Mouse (Mus musculus) naive thymus-derived CD4-positive, alpha-beta T cell, adult 2 months (primary cell): ENCODE results near the gene Vps11.
A peak's percentile ranks its signal among the peaks of the same experiment; 100 is the strongest.
"Not testable (repeated sequence)": the region's sequence is repeated elsewhere in the genome, so short reads cannot be mapped to it uniquely, and the experiment has no call there.

Experiments used
- DNase-seq: peaks from one replicate; pipeline ENCODE4 v3.0.0-alpha.2; 2011; ENCODE audit warnings: low read depth

The Vps11 gene

GRCm38 (mm10) chr9:44376141-44376540 lies 14.7 kb upstream of the Vps11 start:
- DNase-seq = no peak

GRCm38 (mm10) chr9:44373386-44373785 lies 11.9 kb upstream of the Vps11 start:
- no peak for DNase-seq

GRCm38 (mm10) chr9:44364480-44364879 lies 3.0 kb upstream of the Vps11 start:
- peak; percentile 65 for DNase-seq

- DNase-seq = not testable (repeated sequence)
These were observed 461 bp upstream of the Vps11 start for GRCm38 (mm10) chr9:44361931-44362330.

GRCm38 (mm10) chr9:44357207-44357606 lies 4.3 kb downstream of the Vps11 start:
- peak; percentile 70 for DNase-seq

DNA sequence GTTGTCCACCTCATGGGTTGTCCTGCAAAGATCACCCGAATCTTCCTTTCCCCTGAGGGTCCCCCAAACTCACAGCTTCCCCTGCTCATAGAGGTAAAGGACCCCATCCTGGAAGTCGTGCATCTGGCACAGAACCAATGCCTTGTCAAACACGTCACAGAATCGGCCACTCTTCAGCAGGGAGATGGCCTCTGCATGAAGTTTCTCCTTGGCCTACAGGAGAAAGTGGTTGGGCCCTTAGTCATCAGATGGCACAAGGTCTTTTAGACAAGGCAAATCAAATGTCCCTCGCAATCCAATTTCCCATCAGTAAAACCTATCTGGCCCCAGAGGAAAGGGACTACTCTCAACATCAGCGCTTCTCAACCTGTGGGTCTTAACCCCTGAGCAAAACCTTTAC lies 8.3 kb downstream of the Vps11 start:
- DNase-seq = no peak

DNA sequence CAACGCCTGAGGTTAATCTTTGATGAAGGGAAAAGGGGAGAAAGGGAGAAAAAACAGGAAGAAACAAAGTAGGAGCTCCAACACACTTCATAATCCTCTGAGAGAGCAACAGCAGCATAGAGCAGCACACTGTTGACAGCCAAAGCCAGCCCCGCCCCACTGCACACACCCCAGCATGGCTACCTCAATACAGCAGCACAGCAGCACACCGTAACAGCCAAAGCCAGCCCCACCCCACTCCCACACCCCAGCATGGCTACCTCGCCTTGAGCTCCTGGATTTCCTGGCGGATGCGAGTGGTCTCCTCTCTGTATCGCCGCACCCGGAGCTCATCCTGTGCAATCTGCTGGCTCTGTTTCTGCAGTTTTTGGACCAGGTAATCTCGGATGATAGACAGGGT lies 9.1 kb downstream of the Vps11 start:
- no peak for DNase-seq

DNA sequence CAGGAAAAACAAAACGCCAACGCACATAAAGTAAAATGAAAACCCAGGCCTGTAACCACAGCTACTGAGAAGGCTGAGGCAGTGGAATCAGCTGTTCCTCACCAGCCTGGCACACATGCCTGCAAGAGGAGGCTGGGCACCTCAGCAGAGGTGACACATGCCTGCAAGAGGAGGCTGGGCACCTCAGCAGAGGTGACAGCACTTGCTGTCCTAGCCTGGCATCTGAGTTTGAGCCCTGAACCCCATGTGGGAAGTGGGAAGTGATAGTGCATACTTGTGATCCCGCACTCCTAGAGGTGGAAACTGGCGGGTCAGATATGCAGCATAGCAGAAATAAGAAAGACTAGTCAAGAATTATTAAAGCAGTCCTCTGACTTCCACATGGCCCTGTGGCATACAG lies 10.1 kb downstream of the Vps11 start:
- DNase-seq = no peak

- DNase-seq = no peak
These were observed 12.9 kb downstream of the Vps11 start for GRCm38 (mm10) chr9:44348546-44348945.

GRCm38 (mm10) chr9:44347621-44348020 lies 13.8 kb downstream of the Vps11 start:
- no peak for DNase-seq

GRCm38 (mm10) chr9:44347166-44347565 lies 14.3 kb downstream of the Vps11 start:
- no peak for DNase-seq

DNA sequence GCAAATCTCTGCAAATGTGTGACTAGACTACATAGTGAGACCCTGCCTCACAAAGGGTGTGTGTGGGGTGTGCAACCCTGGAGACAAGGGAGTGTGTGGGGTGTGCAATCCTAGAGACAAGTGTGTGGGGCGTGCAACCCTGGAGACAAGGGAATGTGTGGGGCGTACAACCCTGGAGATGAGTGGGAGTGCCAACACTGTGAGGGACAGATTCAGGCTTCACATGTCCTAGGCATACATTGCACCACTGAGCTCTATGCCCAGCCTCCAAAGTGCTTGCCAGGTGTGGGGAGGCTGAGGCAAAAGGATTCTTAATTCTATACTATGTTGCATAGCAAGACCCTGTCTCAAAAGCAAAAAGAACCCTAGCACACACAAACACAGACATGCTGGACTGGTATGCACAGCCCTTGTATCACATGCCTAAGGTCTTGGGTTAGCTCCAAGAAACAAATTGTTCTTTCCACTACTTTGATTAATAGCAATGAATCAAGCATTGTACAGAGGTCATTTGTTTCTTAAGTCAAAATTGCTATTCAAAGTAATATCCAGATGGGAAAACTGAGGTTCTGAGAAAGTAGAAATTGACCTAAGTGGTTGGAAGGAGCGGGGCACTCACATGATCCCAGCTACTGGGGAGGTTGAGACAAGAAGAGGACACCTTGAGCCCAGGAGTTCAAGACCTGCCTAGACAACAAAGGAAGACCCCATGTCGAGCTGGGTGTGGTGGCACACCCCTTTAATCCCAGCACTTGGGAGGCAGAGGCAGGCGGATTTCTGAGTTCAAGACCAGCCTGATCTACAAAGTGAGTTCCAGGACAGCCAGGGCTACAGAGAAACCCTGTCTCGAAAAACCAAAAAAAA lies 15.7 kb downstream of the Vps11 start:
- DNase-seq = no peak

DNA sequence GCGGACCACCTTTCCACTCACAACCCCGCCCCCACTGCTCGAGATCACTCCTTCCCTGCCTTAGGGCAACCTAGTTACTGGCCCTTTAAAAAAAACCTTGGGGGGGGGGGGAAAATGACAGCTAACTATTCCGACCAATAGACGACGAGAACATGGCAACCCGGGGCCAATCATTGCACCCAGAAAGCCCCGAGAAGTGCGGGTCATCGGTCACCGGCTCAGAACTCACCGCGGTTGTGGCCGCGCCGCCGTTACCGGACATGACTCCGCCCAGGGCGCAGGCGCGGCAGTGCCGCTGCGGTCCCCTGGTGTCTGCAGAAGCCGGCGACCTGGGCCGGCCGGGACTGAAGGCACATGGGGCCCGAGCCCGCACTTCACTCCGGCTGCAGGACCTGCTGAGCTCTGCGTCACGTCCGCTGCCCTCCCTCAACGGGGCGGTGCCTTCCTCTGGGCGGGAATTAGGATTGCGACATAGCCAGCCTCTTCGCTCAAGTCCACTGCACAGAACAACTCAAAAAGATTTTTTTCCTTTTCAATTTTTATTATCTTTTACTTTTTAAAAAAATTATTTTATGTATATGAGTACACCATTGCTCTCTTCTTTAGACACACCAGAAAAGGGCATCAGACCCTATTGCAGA lies 17.6 kb downstream of the Vps11 start, which contains the start of gene Hmbs:
TSS of gene Hmbs (minus strand) at position 448 of the 641 bp plus-strand sequence.
- peak; percentile 91 for DNase-seq

DNA sequence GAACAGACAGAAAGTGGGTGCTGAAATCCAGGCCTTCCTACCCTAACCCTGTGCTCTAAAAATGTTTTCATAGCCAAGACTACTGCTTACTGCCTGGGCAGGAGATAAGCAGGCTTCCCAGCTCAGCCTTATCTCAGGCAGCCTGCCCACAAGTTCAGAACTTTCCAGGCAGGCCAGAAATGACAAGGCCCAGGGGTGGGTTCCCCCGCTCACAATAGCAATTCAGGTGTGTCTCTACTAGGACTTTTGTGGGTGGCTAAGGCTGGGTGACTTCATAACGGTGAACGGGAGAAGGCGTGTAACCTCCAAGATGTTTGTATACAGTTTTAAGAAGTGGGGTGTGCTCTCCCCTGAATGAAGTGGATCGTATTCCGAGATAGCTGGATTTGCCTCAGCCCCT lies 18.2 kb downstream of the Vps11 start:
- DNase-seq = no peak

- DNase-seq = no peak
These were observed 18.9 kb downstream of the Vps11 start for GRCm38 (mm10) chr9:44342605-44343004.

DNA sequence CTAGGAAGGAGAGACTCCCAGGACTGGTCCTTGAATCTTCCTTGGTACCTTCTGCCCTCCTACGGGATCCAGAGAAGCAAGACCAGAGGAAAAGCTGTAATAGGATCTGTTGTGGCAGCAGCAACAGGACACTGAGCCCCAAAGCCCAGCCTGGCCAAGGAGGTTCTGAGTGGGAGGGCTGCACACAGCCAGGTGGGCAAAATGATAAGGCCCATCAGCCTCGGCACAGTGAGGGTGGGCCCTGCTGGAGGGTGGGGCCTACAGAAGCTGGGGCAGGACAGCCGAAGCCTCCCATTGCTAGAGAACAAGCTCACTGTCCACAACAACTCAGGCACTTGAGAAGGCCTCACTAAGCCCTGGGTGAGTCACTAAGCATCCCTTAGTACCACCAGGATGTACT lies 19.3 kb downstream of the Vps11 start:
- no peak for DNase-seq

- no peak for DNase-seq
These were observed 20.0 kb downstream of the Vps11 start for GRCm38 (mm10) chr9:44341487-44341886.

DNA sequence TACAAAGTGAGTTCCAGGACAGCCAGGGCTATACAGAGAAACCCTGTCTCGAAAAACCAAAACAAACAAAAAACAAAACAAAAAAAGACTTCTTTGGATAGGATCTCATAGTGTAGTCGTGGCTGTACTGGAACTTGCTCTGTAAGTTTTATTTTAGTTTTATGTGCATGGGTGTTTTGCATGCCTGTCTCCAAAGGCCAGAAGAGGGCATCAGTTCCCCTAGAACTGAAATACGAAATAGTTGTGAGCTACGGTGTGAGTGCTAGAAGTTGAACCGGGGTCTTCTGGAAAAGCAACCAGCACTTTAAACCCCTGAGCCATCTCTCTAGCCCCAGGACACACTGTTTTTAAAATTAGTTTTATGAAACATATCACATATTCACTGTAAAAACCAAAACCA lies 22.9 kb downstream of the Vps11 start:
- DNase-seq = no peak

GRCm38 (mm10) chr9:44337436-44338169 lies 23.9 kb downstream of the Vps11 start:
- no peak for DNase-seq

DNA sequence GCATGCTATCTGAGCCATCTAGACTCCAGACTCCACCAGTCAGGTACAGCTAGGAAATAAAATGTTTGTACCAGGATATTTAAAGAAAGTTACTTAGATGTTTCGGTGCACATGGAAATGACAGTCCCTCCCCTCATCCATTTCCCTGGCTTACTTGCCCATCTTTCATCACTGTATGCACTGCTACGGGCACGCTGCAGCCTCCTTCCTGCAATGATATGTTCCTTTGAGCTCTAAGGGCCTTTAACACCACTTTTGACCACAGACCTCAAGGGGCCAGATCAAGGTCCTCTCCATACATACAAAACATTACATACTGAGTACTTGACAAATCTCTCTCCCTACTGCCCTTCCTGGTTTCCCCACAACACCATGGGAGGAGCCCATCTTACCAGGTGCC lies 24.5 kb downstream of the Vps11 start:
- no peak for DNase-seq

DNA sequence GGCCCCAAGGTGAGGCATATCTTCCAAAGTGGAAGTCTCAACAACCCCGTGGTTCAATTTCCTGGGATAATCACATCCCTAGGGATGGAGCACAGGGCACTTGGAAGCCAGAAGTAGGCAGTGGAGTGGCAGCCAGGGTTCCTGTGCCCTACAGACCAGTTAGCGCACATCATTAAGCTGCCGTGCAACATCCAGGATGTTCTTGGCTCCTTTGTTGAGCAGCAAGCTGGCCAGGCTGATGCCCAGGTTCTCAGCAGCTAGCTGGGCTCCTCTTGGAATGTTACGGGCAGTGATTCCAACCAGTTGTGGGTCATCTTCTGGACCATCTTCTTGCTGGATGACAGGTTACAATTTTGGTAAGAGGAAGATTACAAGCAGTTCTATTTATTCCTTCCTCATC lies 25.0 kb downstream of the Vps11 start:
- DNase-seq = not testable (repeated sequence)

- no peak for DNase-seq
These were observed 25.4 kb downstream of the Vps11 start for GRCm38 (mm10) chr9:44336093-44336406.
